Mouse (Mus musculus) myocyte (in vitro differentiated cells): ENCODE measurements around the gene Cenpi. TPM values are rescaled to one million over a fixed set of nuclear protein-coding genes. Genes with fewer than 3 reads are reported as not detected.

Source experiments
- H3K27me3 ChIP-seq: one replicate; pipeline ENCODE4 v1.6.1; 2011; ENCODE audit not compliant: control insufficient read depth, insufficient read depth, insufficient read length
- H3K36me3 ChIP-seq: one replicate; pipeline ENCODE4 v1.6.1; 2011; ENCODE audit not compliant: control insufficient read depth, insufficient read depth
- H3K4me2 ChIP-seq: one replicate; pipeline ENCODE4 v1.6.1; 2011; ENCODE audit warnings: low read depth, control low read depth
- H3K4me3 ChIP-seq: one replicate; pipeline ENCODE4 v1.5.1; 2011; ENCODE audit warnings: mild to moderate bottlenecking, control low read depth, moderate library complexity
- H3K79me2 ChIP-seq: one replicate; pipeline ENCODE4 v1.6.1; 2011; ENCODE audit not compliant: control insufficient read depth, insufficient read depth
- H3ac ChIP-seq: one replicate; pipeline ENCODE4 v1.6.1; 2011; ENCODE audit not compliant: control insufficient read depth, insufficient read length
- CEBPB ChIP-seq: IDR thresholded peaks from 2 replicates; pipeline ENCODE4 v1.6.1; 2011; ENCODE audit warnings: mild to moderate bottlenecking, moderate library complexity; ENCODE audit not compliant: poor library complexity, insufficient read depth, severe bottlenecking
- E2F4 ChIP-seq: IDR thresholded peaks from one replicate; pipeline ENCODE4 v1.6.1; 2011; ENCODE audit warnings: mild to moderate bottlenecking, control low read depth, moderate library complexity; ENCODE audit not compliant: insufficient read depth
- MAX ChIP-seq: IDR thresholded peaks from one replicate; pipeline ENCODE4 v1.6.1; 2011; ENCODE audit warnings: low read depth, mild to moderate bottlenecking, control low read depth
- MYOD1 ChIP-seq, 3 experiments: IDR thresholded peaks; one replicate each; pipeline ENCODE4 v1.6.1; 2011; ENCODE audit warnings: control low read depth in 2 of 3, low read depth in 2 of 3, mild to moderate bottlenecking in 2 of 3, moderate library complexity in 1 of 3; ENCODE audit not compliant: insufficient read length in 2 of 3, control insufficient read depth in 1 of 3
- MYOG ChIP-seq, 3 experiments: IDR thresholded peaks; one replicate each; pipeline ENCODE4 v1.6.1; 2011; ENCODE audit warnings: control low read depth in 2 of 3, low read depth in 2 of 3, mild to moderate bottlenecking in 2 of 3; ENCODE audit not compliant: insufficient read length in 2 of 3, control insufficient read depth in 1 of 3, insufficient read depth in 1 of 3
- POLR2A ChIP-seq: IDR thresholded peaks from one replicate; pipeline ENCODE4 v1.6.1; 2011; ENCODE audit warnings: low read depth, mild to moderate bottlenecking, control low read depth, moderate library complexity; ENCODE audit not compliant: insufficient read length
- POLR2AphosphoS2 ChIP-seq: IDR thresholded peaks from one replicate; pipeline ENCODE4 v1.6.1; 2011; ENCODE audit warnings: low read depth, control low read depth; ENCODE audit not compliant: insufficient read length
- REST ChIP-seq: IDR thresholded peaks from one replicate; pipeline ENCODE4 v1.6.1; 2011; ENCODE audit warnings: mild to moderate bottlenecking, control low read depth, moderate library complexity; ENCODE audit not compliant: insufficient read depth, insufficient read length
- SRF ChIP-seq: IDR thresholded peaks from one replicate; pipeline ENCODE4 v1.6.1; 2011; ENCODE audit warnings: low read depth; ENCODE audit not compliant: control insufficient read depth, insufficient read length
- TCF12 ChIP-seq: IDR thresholded peaks from one replicate; pipeline ENCODE4 v1.6.1; 2011; ENCODE audit warnings: mild to moderate bottlenecking, control low read depth; ENCODE audit not compliant: poor library complexity, insufficient read depth, severe bottlenecking
- TCF3 ChIP-seq: IDR thresholded peaks from one replicate; pipeline ENCODE4 v1.6.1; 2011; ENCODE audit warnings: low read depth, control low read depth; ENCODE audit not compliant: insufficient read length
- USF1 ChIP-seq: IDR thresholded peaks from one replicate; pipeline ENCODE4 v1.6.1; 2011; ENCODE audit warnings: low read depth, mild to moderate bottlenecking, control low read depth, moderate library complexity
- polyA plus RNA-seq: library from polyadenylated mRNA; unstranded; fragments of >200 nt; fragmentation: generic; extraction: Trizol; gene quantifications from one replicate; pipeline ENCODE4 v1.2.1, GENCODE M21; 2012; ENCODE audit warnings: missing spikeins

Gene Cenpi
- polyA plus RNA-seq, 1 experiment: 3.5 TPM

- no peak overlapping the region for H3K4me2 ChIP-seq
- no peaks in the 10 kb centered on the region for H3K27me3 ChIP-seq
- no peak overlapping the region for H3ac ChIP-seq
- TF ChIP-seq POLR2A (no peak), CEBPB (no peak), TCF12 (no peak), TCF3 (no peak), E2F4 (no peak), USF1 (no peak), REST (no peak)
- no peaks in the 10 kb centered on the region for H3K36me3 ChIP-seq
- H3K4me3 ChIP-seq: no peak overlapping the region
- H3K79me2 ChIP-seq: no peaks in the 10 kb centered on the region
Measured at GRCm38 (mm10) chrX:134296301-134296700, 11.6 kb upstream of the Cenpi start.

GRCm38 (mm10) chrX:134296737-134297136 is 11.1 kb upstream of the Cenpi start:
- no peak for TF ChIP-seq POLR2AphosphoS2
- TF ChIP-seq REST: no peak
- TF ChIP-seq TCF12: no peak
- TF ChIP-seq CEBPB: no peak
- Histone ChIP-seq H3K36me3 (no peaks in the 10 kb centered on the region), H3K79me2 (no peaks in the 10 kb centered on the region), H3ac (no peak overlapping the region), H3K4me3 (no peak overlapping the region), H3K4me2 (no peak overlapping the region), H3K27me3 (no peaks in the 10 kb centered on the region)

GRCm38 (mm10) chrX:134297195-134297594 is 10.7 kb upstream of the Cenpi start:
- TF ChIP-seq TCF3: no peak
- TF ChIP-seq MAX: no peak
- TF ChIP-seq MYOG (IDR thresholded peaks at IDR 0.05; ENCODE audit: control insufficient read depth in 1 of 3, insufficient read depth in 1 of 3, insufficient read length in 2 of 3, low read depth in 2 of 3): no peak
- TF ChIP-seq USF1: no peak
- TF ChIP-seq REST: no peak
- TF ChIP-seq CEBPB: no peak
- no peak for TF ChIP-seq SRF
- TF ChIP-seq E2F4: no peak
- no peak for TF ChIP-seq POLR2A
- no peak for TF ChIP-seq TCF12
- TF ChIP-seq POLR2AphosphoS2: no peak
- no peak for TF ChIP-seq MYOD1 (IDR thresholded peaks at IDR 0.05; ENCODE audit: control insufficient read depth in 1 of 3, insufficient read length in 2 of 3, low read depth in 2 of 3)
- Histone ChIP-seq H3K4me3 (no peak overlapping the region), H3ac (no peak overlapping the region), H3K36me3 (no peaks in the 10 kb centered on the region), H3K4me2 (no peak overlapping the region), H3K27me3 (no peaks in the 10 kb centered on the region), H3K79me2 (no peaks in the 10 kb centered on the region)

GRCm38 (mm10) chrX:134300219-134300618 is 7.7 kb upstream of the Cenpi start:
- Histone ChIP-seq H3K27me3 (no peaks in the 10 kb centered on the region), H3ac (no peak overlapping the region), H3K79me2 (no peaks in the 10 kb centered on the region), H3K36me3 (no peaks in the 10 kb centered on the region), H3K4me3 (no peak overlapping the region), H3K4me2 (no peak overlapping the region)
- no peak for TF ChIP-seq MAX
- TF ChIP-seq MYOG (IDR thresholded peaks at IDR 0.05; ENCODE audit: control insufficient read depth in 1 of 3, insufficient read depth in 1 of 3, insufficient read length in 2 of 3, low read depth in 2 of 3): no peak
- no peak for TF ChIP-seq REST
- TF ChIP-seq SRF: no peak
- TF ChIP-seq POLR2A: no peak
- no peak for TF ChIP-seq E2F4
- TF ChIP-seq MYOD1 (IDR thresholded peaks at IDR 0.05; ENCODE audit: control insufficient read depth in 1 of 3, insufficient read length in 2 of 3, low read depth in 2 of 3): no peak
- TF ChIP-seq TCF12: no peak

- TF ChIP-seq MAX (no peak), E2F4 (no peak), SRF (no peak), TCF3 (no peak), MYOG (IDR thresholded peaks at IDR 0.05; ENCODE audit: control insufficient read depth in 1 of 3, insufficient read depth in 1 of 3, insufficient read length in 2 of 3, low read depth in 2 of 3) (no peak), TCF12 (no peak), CEBPB (no peak), USF1 (no peak), POLR2AphosphoS2 (no peak)
- no peaks in the 10 kb centered on the region for H3K79me2 ChIP-seq
- no peaks in the 10 kb centered on the region for H3K27me3 ChIP-seq
Measured at GRCm38 (mm10) chrX:134303287-134303686, 4.6 kb upstream of the Cenpi start.

More at GRCm38 (mm10) chrX:134303287-134303686, 4.6 kb upstream of the Cenpi start:
- H3K36me3 ChIP-seq: no peaks in the 10 kb centered on the region
- H3K4me2 ChIP-seq: no peak overlapping the region
- H3ac ChIP-seq: no peak overlapping the region
- no peak overlapping the region for H3K4me3 ChIP-seq
